Mouse (Mus musculus): ENCODE data around the gene Ifrd1. TPM values are rescaled to one million over a fixed set of nuclear protein-coding genes. Genes with fewer than 3 reads are reported as not detected.
"Not testable (repeated sequence)": the region's sequence is repeated elsewhere in the genome, so short reads cannot be mapped to it uniquely, and the experiment has no call there.

Gene Ifrd1
- polyA plus RNA-seq, 1 experiment from 2014 or later = 103 TPM

GRCm38 (mm10) chr12:40175171-40175570 is 73.1 kb downstream of the Ifrd1 start:
- not testable (repeated sequence) for H3K4me3 ChIP-seq (ENCODE audit: low read depth, low read length); H3K9me3 ChIP-seq (replicated peaks; ENCODE audit: control insufficient read depth, low read length); H3K27me3 ChIP-seq (ENCODE audit: control insufficient read depth, insufficient read depth, low read length); H3K27ac ChIP-seq (ENCODE audit: low read depth, low read length); H3K4me1 ChIP-seq (ENCODE audit: control insufficient read depth, insufficient read depth, low read length); ATAC-seq (replicated peaks; ENCODE audit: insufficient number of reproducible peaks, low FRiP score, low TSS enrichment); H3K4me2 ChIP-seq; H3K36me3 ChIP-seq (ENCODE audit: control insufficient read depth, insufficient read depth, low read length); H3K9ac ChIP-seq (ENCODE audit: low read depth, low read length)
- WGBS (ENCODE audit: insufficient replicate concordance) = 41% methylated on average over 1 of the region's 1 CpGs

- Histone ChIP-seq H3K4me3 (ENCODE audit: low read depth, low read length) (no peak overlapping the region), H3K27me3 (ENCODE audit: control insufficient read depth, insufficient read depth, low read length) (no peaks in the 10 kb centered on the region), H3K9me3 (replicated peaks; ENCODE audit: control insufficient read depth, low read length) (no peaks in the 10 kb centered on the region), H3K4me2 (no peak overlapping the region), H3K4me1 (ENCODE audit: control insufficient read depth, insufficient read depth, low read length) (no peaks in the 10 kb centered on the region), H3K9ac (ENCODE audit: low read depth, low read length) (no peak overlapping the region), H3K36me3 (ENCODE audit: control insufficient read depth, insufficient read depth, low read length) (no peaks in the 10 kb centered on the region; the same call in 1 of the 2 replicates), H3K27ac (ENCODE audit: low read depth, low read length) (no peak overlapping the region)
- ATAC-seq (replicated peaks; ENCODE audit: insufficient number of reproducible peaks, low FRiP score, low TSS enrichment) = no peak
- WGBS (ENCODE audit: insufficient replicate concordance) = 79% methylated on average over 2 of the region's 2 CpGs
These were observed 76.7 kb downstream of the Ifrd1 start for GRCm38 (mm10) chr12:40171637-40172036.

GRCm38 (mm10) chr12:40169675-40170074 is 78.6 kb downstream of the Ifrd1 start:
- H3K9ac ChIP-seq (ENCODE audit: low read depth, low read length) = no peak overlapping the region
- no peak overlapping the region for H3K4me3 ChIP-seq (ENCODE audit: low read depth, low read length)
- no peaks in the 10 kb centered on the region for H3K4me1 ChIP-seq (ENCODE audit: control insufficient read depth, insufficient read depth, low read length)
- no peaks in the 10 kb centered on the region; the same call in 1 of the 2 replicates for H3K36me3 ChIP-seq (ENCODE audit: control insufficient read depth, insufficient read depth, low read length)
- H3K4me2 ChIP-seq = no peak overlapping the region
- no peaks in the 10 kb centered on the region for H3K27me3 ChIP-seq (ENCODE audit: control insufficient read depth, insufficient read depth, low read length)
- no peaks in the 10 kb centered on the region for H3K9me3 ChIP-seq (replicated peaks; ENCODE audit: control insufficient read depth, low read length)
- WGBS (ENCODE audit: insufficient replicate concordance) = 92% methylated on average over 1 of the region's 1 CpGs
- ATAC-seq (replicated peaks; ENCODE audit: insufficient number of reproducible peaks, low FRiP score, low TSS enrichment) = no peak
- H3K27ac ChIP-seq (ENCODE audit: low read depth, low read length) = no peak overlapping the region

- Histone ChIP-seq H3K4me1 (ENCODE audit: control insufficient read depth, insufficient read depth, low read length) (no peaks in the 10 kb centered on the region), H3K9me3 (replicated peaks; ENCODE audit: control insufficient read depth, low read length) (no peaks in the 10 kb centered on the region), H3K4me2 (no peak overlapping the region), H3K36me3 (ENCODE audit: control insufficient read depth, insufficient read depth, low read length) (no peaks in the 10 kb centered on the region), H3K27ac (ENCODE audit: low read depth, low read length) (no peak overlapping the region), H3K27me3 (ENCODE audit: control insufficient read depth, insufficient read depth, low read length) (no peaks in the 10 kb centered on the region), H3K4me3 (ENCODE audit: low read depth, low read length) (no peak overlapping the region), H3K9ac (ENCODE audit: low read depth, low read length) (no peak overlapping the region)
- ATAC-seq (replicated peaks; ENCODE audit: insufficient number of reproducible peaks, low FRiP score, low TSS enrichment) = no peak
- 8% methylated on average over 2 of the region's 2 CpGs for WGBS (ENCODE audit: insufficient replicate concordance)
These were observed 83.7 kb downstream of the Ifrd1 start for GRCm38 (mm10) chr12:40164621-40165020.

- no peak for ATAC-seq (replicated peaks; ENCODE audit: insufficient number of reproducible peaks, low FRiP score, low TSS enrichment)
- H3K9me3 ChIP-seq (replicated peaks; ENCODE audit: control insufficient read depth, low read length) = no peaks in the 10 kb centered on the region
- H3K27me3 ChIP-seq (ENCODE audit: control insufficient read depth, insufficient read depth, low read length) = no peaks in the 10 kb centered on the region
- no peak overlapping the region for H3K27ac ChIP-seq (ENCODE audit: low read depth, low read length)
- 73% methylated on average over 2 of the region's 2 CpGs for WGBS (ENCODE audit: insufficient replicate concordance)
- H3K4me1 ChIP-seq (ENCODE audit: control insufficient read depth, insufficient read depth, low read length) = no peaks in the 10 kb centered on the region
- H3K4me2 ChIP-seq = no peak overlapping the region
- H3K4me3 ChIP-seq (ENCODE audit: low read depth, low read length) = no peak overlapping the region
- H3K9ac ChIP-seq (ENCODE audit: low read depth, low read length) = no peak overlapping the region
- H3K36me3 ChIP-seq (ENCODE audit: control insufficient read depth, insufficient read depth, low read length) = no peaks in the 10 kb centered on the region
These were observed 87.5 kb downstream of the Ifrd1 start for GRCm38 (mm10) chr12:40160777-40161176.

- H3K27ac ChIP-seq (ENCODE audit: low read depth, low read length) = no peak overlapping the region
- no peaks in the 10 kb centered on the region for H3K27me3 ChIP-seq (ENCODE audit: control insufficient read depth, insufficient read depth, low read length)
- H3K36me3 ChIP-seq (ENCODE audit: control insufficient read depth, insufficient read depth, low read length) = no peaks in the 10 kb centered on the region
- no peaks in the 10 kb centered on the region for H3K4me1 ChIP-seq (ENCODE audit: control insufficient read depth, insufficient read depth, low read length)
- no peaks in the 10 kb centered on the region for H3K9me3 ChIP-seq (replicated peaks; ENCODE audit: control insufficient read depth, low read length)
- H3K4me2 ChIP-seq = no peak overlapping the region
- no peak overlapping the region for H3K9ac ChIP-seq (ENCODE audit: low read depth, low read length)
- no peak overlapping the region for H3K4me3 ChIP-seq (ENCODE audit: low read depth, low read length)
- 92% methylated on average over 6 of the region's 6 CpGs for WGBS (ENCODE audit: insufficient replicate concordance)
- no peak for ATAC-seq (replicated peaks; ENCODE audit: insufficient number of reproducible peaks, low FRiP score, low TSS enrichment)
These were observed 94.1 kb downstream of the Ifrd1 start for GRCm38 (mm10) chr12:40154188-40154587.

- 51% methylated on average over 8 of the region's 8 CpGs for WGBS (ENCODE audit: insufficient replicate concordance)
These were observed 95.8 kb downstream of the Ifrd1 start for GRCm38 (mm10) chr12:40152353-40153069.

More at GRCm38 (mm10) chr12:40152353-40153069, 95.8 kb downstream of the Ifrd1 start:
- no peaks in the 10 kb centered on the region for H3K4me1 ChIP-seq (ENCODE audit: control insufficient read depth, insufficient read depth, low read length)
- ATAC-seq (replicated peaks; ENCODE audit: insufficient number of reproducible peaks, low FRiP score, low TSS enrichment) = no peak
- H3K27me3 ChIP-seq (ENCODE audit: control insufficient read depth, insufficient read depth, low read length) = no peaks in the 10 kb centered on the region
- H3K9ac ChIP-seq (ENCODE audit: low read depth, low read length) = no peak overlapping the region
- H3K4me2 ChIP-seq = no peak overlapping the region
- no peak overlapping the region for H3K27ac ChIP-seq (ENCODE audit: low read depth, low read length)
- no peaks in the 10 kb centered on the region for H3K36me3 ChIP-seq (ENCODE audit: control insufficient read depth, insufficient read depth, low read length)
- H3K4me3 ChIP-seq (ENCODE audit: low read depth, low read length) = no peak overlapping the region
- no peaks in the 10 kb centered on the region for H3K9me3 ChIP-seq (replicated peaks; ENCODE audit: control insufficient read depth, low read length)
